Mouse (Mus musculus): ENCODE measurements at regions not wholly inside any gene's neighbourhood (a gene's known extent, or its start where the extent isn't known, plus 50 kb on each side); places are given as distances from the start of the nearest gene placed in this dataset.

DNA sequence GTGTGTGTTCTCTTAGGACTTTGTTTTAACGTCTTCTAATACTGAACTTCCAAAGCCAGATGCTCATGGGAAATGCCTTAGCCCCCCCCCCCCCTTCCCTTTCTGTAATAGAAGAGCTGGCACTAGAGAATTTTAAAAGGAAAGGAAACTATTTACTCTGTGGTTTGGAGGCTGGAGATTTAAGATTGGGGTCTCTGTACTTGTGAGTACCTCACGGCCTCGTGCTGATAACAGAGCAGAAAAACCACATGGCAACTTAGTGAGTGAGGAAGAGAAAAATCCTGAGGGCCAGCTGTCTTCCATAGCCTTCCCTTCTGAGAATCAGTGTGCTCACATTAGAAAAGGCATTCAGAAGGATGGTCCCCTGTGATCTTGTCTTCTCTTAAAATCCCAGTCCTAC is 210.6 kb downstream of the Ibtk start:
- TF ChIP-seq CTCF (conservative IDR thresholded peaks at IDR 0.05; ENCODE audit: low read length) (no peak), NANOG (IDR thresholded peaks at IDR 0.05; ENCODE audit: borderline replicate concordance, low read length) (no peak), POU5F1 (IDR thresholded peaks at IDR 0.05; ENCODE audit: borderline replicate concordance, low read length) (no peak)

All from E14TG2a.4 (cell line).